Mouse (Mus musculus): ENCODE results near the gene Pcyt1a. TPM values are rescaled to one million over a fixed set of nuclear protein-coding genes. Genes with fewer than 3 reads are reported as not detected.
A peak's percentile ranks its signal among the peaks of the same experiment; 100 is the strongest.
"Not testable (repeated sequence)": the region's sequence is repeated elsewhere in the genome, so short reads cannot be mapped to it uniquely, and the experiment has no call there.

Gene Pcyt1a
- polyA plus RNA-seq, 1 experiment from 2014 or later: 53.9 TPM

GRCm38 (mm10) chr16:32479415-32479814 is 48.7 kb downstream of the Pcyt1a start:
- H3K9ac ChIP-seq (ENCODE audit: low read length): no peak overlapping the region
- no peak for ATAC-seq (ENCODE audit: low read depth)
- no peaks in the 10 kb centered on the region for H3K27me3 ChIP-seq (ENCODE audit: control insufficient read depth, insufficient read depth, low read depth, low read length)
- no peak overlapping the region for H3K4me2 ChIP-seq (ENCODE audit: low read depth, low read length)
- 35% methylated on average over 2 of the region's 2 CpGs for WGBS
- no peak overlapping the region for H3K27ac ChIP-seq (ENCODE audit: low read length)
- H3K4me3 ChIP-seq (ENCODE audit: low read length): no peak overlapping the region
- H3K36me3 ChIP-seq (ENCODE audit: control insufficient read depth, insufficient read depth, low read length): no peaks in the 10 kb centered on the region
- no peaks in the 10 kb centered on the region for H3K4me1 ChIP-seq (replicated peaks; ENCODE audit: control insufficient read depth, insufficient read depth, low read length)
- no peaks in the 10 kb centered on the region for H3K9me3 ChIP-seq (ENCODE audit: control insufficient read depth, low read length)

DNA sequence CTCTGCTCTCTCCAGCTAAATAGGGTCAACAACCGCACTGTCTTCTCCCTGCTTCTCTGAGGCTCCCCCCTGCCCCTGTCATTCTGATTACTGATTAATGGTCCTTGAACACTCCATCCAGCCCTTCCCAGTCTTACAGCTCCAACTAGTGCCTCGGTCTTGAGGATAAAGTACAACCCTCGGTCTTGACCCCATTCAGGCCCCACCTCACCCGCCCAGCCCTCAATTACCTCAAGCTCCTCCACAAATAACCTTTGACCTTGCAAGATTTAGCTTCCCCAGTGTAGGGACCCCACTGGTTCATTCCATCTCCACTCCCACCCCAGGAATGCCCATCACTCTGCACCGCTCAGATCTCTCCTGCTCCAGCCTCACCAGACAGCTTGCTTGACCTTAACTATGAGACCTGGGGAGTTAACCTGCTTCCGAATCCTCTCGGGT is 53.7 kb downstream of the Pcyt1a start:
- peaks cover 5% of the 10 kb centered on the region for H3K4me1 ChIP-seq (replicated peaks; ENCODE audit: control insufficient read depth, insufficient read depth, low read length)
- no peak overlapping the region for H3K4me3 ChIP-seq (ENCODE audit: low read length)
- no peaks in the 10 kb centered on the region for H3K36me3 ChIP-seq (ENCODE audit: control insufficient read depth, insufficient read depth, low read length)
- no peaks in the 10 kb centered on the region for H3K27me3 ChIP-seq (ENCODE audit: control insufficient read depth, insufficient read depth, low read depth, low read length)
- no peaks in the 10 kb centered on the region for H3K9me3 ChIP-seq (ENCODE audit: control insufficient read depth, low read length)
- no peak for ATAC-seq (ENCODE audit: low read depth)
- no peak overlapping the region for H3K4me2 ChIP-seq (ENCODE audit: low read depth, low read length)
- H3K27ac ChIP-seq (ENCODE audit: low read length): no peak overlapping the region
- 18% methylated on average over 7 of the region's 7 CpGs for WGBS
- H3K9ac ChIP-seq (ENCODE audit: low read length): no peak overlapping the region

- no peaks in the 10 kb centered on the region for H3K27me3 ChIP-seq (ENCODE audit: control insufficient read depth, insufficient read depth, low read depth, low read length)
- no peak overlapping the region for H3K27ac ChIP-seq (ENCODE audit: low read length)
- H3K4me1 ChIP-seq (replicated peaks; ENCODE audit: control insufficient read depth, insufficient read depth, low read length): peaks cover 5% of the 10 kb centered on the region
- no peak for ATAC-seq (ENCODE audit: low read depth)
- no peak overlapping the region for H3K4me2 ChIP-seq (ENCODE audit: low read depth, low read length)
- H3K36me3 ChIP-seq (ENCODE audit: control insufficient read depth, insufficient read depth, low read length): no peaks in the 10 kb centered on the region
- H3K9me3 ChIP-seq (ENCODE audit: control insufficient read depth, low read length): no peaks in the 10 kb centered on the region
- no peak overlapping the region for H3K4me3 ChIP-seq (ENCODE audit: low read length)
- WGBS: 53% methylated on average over 2 of the region's 2 CpGs
- no peak overlapping the region for H3K9ac ChIP-seq (ENCODE audit: low read length)
These were observed 54.5 kb downstream of the Pcyt1a start for GRCm38 (mm10) chr16:32485209-32485608.

- Histone ChIP-seq H3K4me2 (ENCODE audit: low read depth, low read length) (no peak overlapping the region), H3K27me3 (ENCODE audit: control insufficient read depth, insufficient read depth, low read depth, low read length) (no peaks in the 10 kb centered on the region), H3K9me3 (ENCODE audit: control insufficient read depth, low read length) (no peaks in the 10 kb centered on the region), H3K27ac (ENCODE audit: low read length) (no peak overlapping the region), H3K36me3 (ENCODE audit: control insufficient read depth, insufficient read depth, low read length) (no peaks in the 10 kb centered on the region), H3K4me1 (replicated peaks; ENCODE audit: control insufficient read depth, insufficient read depth, low read length) (peaks cover 5% of the 10 kb centered on the region), H3K9ac (ENCODE audit: low read length) (no peak overlapping the region), H3K4me3 (ENCODE audit: low read length) (no peak overlapping the region)
- no peak for ATAC-seq (ENCODE audit: low read depth)
- WGBS: 72% methylated on average over 6 of the region's 6 CpGs
These were observed 55.3 kb downstream of the Pcyt1a start for GRCm38 (mm10) chr16:32486046-32486445.

- H3K9me3 ChIP-seq (ENCODE audit: control insufficient read depth, low read length): no peaks in the 10 kb centered on the region
- ATAC-seq (ENCODE audit: low read depth): peak; percentile 54
- no peaks in the 10 kb centered on the region for H3K27me3 ChIP-seq (ENCODE audit: control insufficient read depth, insufficient read depth, low read depth, low read length)
- no peak within 1 kb of the TSS for H3K9ac ChIP-seq (ENCODE audit: low read length)
- no peaks in the 10 kb centered on the region for H3K36me3 ChIP-seq (ENCODE audit: control insufficient read depth, insufficient read depth, low read length)
- H3K27ac ChIP-seq (ENCODE audit: low read length): no peak within 1 kb of the TSS
- peaks cover 5% of the 10 kb centered on the region for H3K4me1 ChIP-seq (replicated peaks; ENCODE audit: control insufficient read depth, insufficient read depth, low read length)
- 0 out of 2 replicates have a peak within 1 kb of the TSS, but pooled peaks have one; percentile 27 for H3K4me2 ChIP-seq (ENCODE audit: low read depth, low read length)
- no peak within 1 kb of the TSS for H3K4me3 ChIP-seq (ENCODE audit: low read length)
- WGBS: 25% methylated on average over 15 of the region's 15 CpGs
These were observed 56.8 kb downstream of the Pcyt1a start, which contains the start of gene Slc51a for GRCm38 (mm10) chr16:32487234-32488111. Slc51a (minus strand) TSS chr16:32487879.

DNA sequence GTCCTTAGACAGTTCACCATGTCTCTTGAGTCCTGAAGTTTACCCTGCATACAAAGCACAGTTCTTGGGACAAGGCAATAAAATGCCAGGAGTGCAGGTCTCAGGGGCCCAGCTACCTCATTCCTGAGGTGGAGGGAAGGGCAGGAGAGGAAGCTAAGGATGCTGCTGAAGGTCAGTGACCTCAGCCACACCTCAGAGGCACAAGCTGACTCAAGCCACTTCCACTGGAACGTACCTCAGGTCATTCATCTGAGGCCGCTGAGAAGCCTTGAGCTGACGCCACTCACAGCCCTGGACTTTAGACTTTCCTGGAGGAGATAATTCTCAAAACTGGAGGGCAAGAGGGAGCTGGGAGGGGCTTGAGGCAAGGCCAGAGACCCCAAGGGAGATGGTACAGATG is 58.2 kb downstream of the Pcyt1a start:
- Histone ChIP-seq H3K9me3 (ENCODE audit: control insufficient read depth, low read length) (no peaks in the 10 kb centered on the region), H3K36me3 (ENCODE audit: control insufficient read depth, insufficient read depth, low read length) (no peaks in the 10 kb centered on the region), H3K27me3 (ENCODE audit: control insufficient read depth, insufficient read depth, low read depth, low read length) (no peaks in the 10 kb centered on the region), H3K4me2 (ENCODE audit: low read depth, low read length) (no peak overlapping the region), H3K4me3 (ENCODE audit: low read length) (no peak overlapping the region), H3K4me1 (replicated peaks; ENCODE audit: control insufficient read depth, insufficient read depth, low read length) (peaks cover 5% of the 10 kb centered on the region), H3K9ac (ENCODE audit: low read length) (no peak overlapping the region), H3K27ac (ENCODE audit: low read length) (no peak overlapping the region)
- no peak for ATAC-seq (ENCODE audit: low read depth)
- WGBS: 82% methylated on average over 3 of the region's 3 CpGs

GRCm38 (mm10) chr16:32494371-32494770 is 63.6 kb downstream of the Pcyt1a start:
- H3K36me3 ChIP-seq (ENCODE audit: control insufficient read depth, insufficient read depth, low read length); H3K4me2 ChIP-seq (ENCODE audit: low read depth, low read length); H3K9me3 ChIP-seq (ENCODE audit: control insufficient read depth, low read length); H3K27ac ChIP-seq (ENCODE audit: low read length); H3K4me1 ChIP-seq (replicated peaks; ENCODE audit: control insufficient read depth, insufficient read depth, low read length); ATAC-seq (ENCODE audit: low read depth); H3K4me3 ChIP-seq (ENCODE audit: low read length); H3K27me3 ChIP-seq (ENCODE audit: control insufficient read depth, insufficient read depth, low read depth, low read length); H3K9ac ChIP-seq (ENCODE audit: low read length): not testable (repeated sequence)
- 58% methylated on average over 6 of the region's 6 CpGs for WGBS

GRCm38 (mm10) chr16:32495965-32496364 is 65.2 kb downstream of the Pcyt1a start, which contains the start of gene Zdhhc19:
Zdhhc19 (plus strand) TSS chr16:32496265.
- Histone ChIP-seq H3K4me1 (replicated peaks; ENCODE audit: control insufficient read depth, insufficient read depth, low read length) (no peaks in the 10 kb centered on the region; the same call in 1 of the 2 replicates), H3K9me3 (ENCODE audit: control insufficient read depth, low read length) (no peaks in the 10 kb centered on the region), H3K4me3 (ENCODE audit: low read length) (no peak within 1 kb of the TSS), H3K27me3 (ENCODE audit: control insufficient read depth, insufficient read depth, low read depth, low read length) (no peaks in the 10 kb centered on the region), H3K36me3 (ENCODE audit: control insufficient read depth, insufficient read depth, low read length) (no peaks in the 10 kb centered on the region), H3K9ac (ENCODE audit: low read length) (no peak within 1 kb of the TSS), H3K27ac (ENCODE audit: low read length) (no peak within 1 kb of the TSS), H3K4me2 (ENCODE audit: low read depth, low read length) (no peak within 1 kb of the TSS)
- no peak for ATAC-seq (ENCODE audit: low read depth)
- WGBS: 50% methylated on average over 3 of the region's 3 CpGs

GRCm38 (mm10) chr16:32498996-32499395 is 68.3 kb downstream of the Pcyt1a start:
- H3K4me1 ChIP-seq (replicated peaks; ENCODE audit: control insufficient read depth, insufficient read depth, low read length): no peaks in the 10 kb centered on the region; the same call in 1 of the 2 replicates
- H3K27me3 ChIP-seq (ENCODE audit: control insufficient read depth, insufficient read depth, low read depth, low read length): no peaks in the 10 kb centered on the region
- H3K27ac ChIP-seq (ENCODE audit: low read length): no peak overlapping the region
- H3K36me3 ChIP-seq (ENCODE audit: control insufficient read depth, insufficient read depth, low read length): no peaks in the 10 kb centered on the region
- ATAC-seq (ENCODE audit: low read depth): no peak
- no peak overlapping the region for H3K9ac ChIP-seq (ENCODE audit: low read length)
- H3K4me3 ChIP-seq (ENCODE audit: low read length): no peak overlapping the region
- H3K4me2 ChIP-seq (ENCODE audit: low read depth, low read length): peak overlapping the region; percentile 76
- no peaks in the 10 kb centered on the region for H3K9me3 ChIP-seq (ENCODE audit: control insufficient read depth, low read length)
- WGBS: 56% methylated on average over 13 of the region's 13 CpGs

Data from lung, embryonic 16.5 days (tissue).